Mouse (Mus musculus) embryonic facial prominence, embryonic 12.5 days (tissue): ENCODE measurements around the gene Olfr1509. TPM values are rescaled to one million over a fixed set of nuclear protein-coding genes. Genes with fewer than 3 reads are reported as not detected.
"Not testable (repeated sequence)": the region's sequence is repeated elsewhere in the genome, so short reads cannot be mapped to it uniquely, and the experiment has no call there.

Experiments
- ATAC-seq: fragments of 200-750 bp; cut with Nextera tagmentation; 2 replicates; pipeline ENCODE4 v1.8.0; 2017; ENCODE audit not compliant: insufficient number of reproducible peaks, insufficient read depth, low FRiP score, low TSS enrichment
- H3K27ac ChIP-seq: fragments of 300-500 bp; sonication (generic); 2 replicates; pipeline ENCODE4 v1.5.1; 2016; ENCODE audit warnings: mild to moderate bottlenecking
- H3K27me3 ChIP-seq: fragments of 300-500 bp; sonication (generic); 2 replicates; pipeline ENCODE4 v1.6.1; 2016; ENCODE audit warnings: mild to moderate bottlenecking, moderate library complexity
- H3K36me3 ChIP-seq: fragments of 300-500 bp; sonication (generic); 2 replicates; pipeline ENCODE4 v1.6.1; 2016; ENCODE audit warnings: mild to moderate bottlenecking
- H3K4me1 ChIP-seq: fragments of 300-500 bp; sonication (generic); 2 replicates; pipeline ENCODE4 v1.6.1; 2016
- H3K4me2 ChIP-seq: fragments of 300-500 bp; sonication (generic); replicated peaks from 2 replicates; pipeline ENCODE4 v1.6.1; 2016; ENCODE audit warnings: mild to moderate bottlenecking, moderate library complexity
- H3K4me3 ChIP-seq: fragments of 300-500 bp; sonication (generic); 2 replicates; pipeline ENCODE4 v1.5.1; 2016; ENCODE audit warnings: mild to moderate bottlenecking
- H3K9ac ChIP-seq: fragments of 300-500 bp; sonication (generic); 2 replicates; pipeline ENCODE4 v1.6.1; 2016; ENCODE audit warnings: mild to moderate bottlenecking, moderate library complexity
- H3K9me3 ChIP-seq: fragments of 300-500 bp; sonication (generic); 2 replicates; pipeline ENCODE4 v1.6.1; 2016; ENCODE audit warnings: mild to moderate bottlenecking, moderate library complexity
- WGBS: fragments of 180-500 bp; shearing (Covaris S2); methylation state at CpG from one replicate; pipeline ENCODE4 v1.1.7; 2016; 5-methylcytosine and 5-hydroxymethylcytosine counted together
- polyA plus RNA-seq: library from polyadenylated mRNA; unstranded; fragments of >200 nt; fragmentation: Nextera tagmentation; extraction: Ambion mirVana; gene quantifications from 2 replicates; pipeline ENCODE4 v1.2.1, GENCODE M21; 2016

The Olfr1509 gene
- polyA plus RNA-seq = not detected in 2 replicates

DNA sequence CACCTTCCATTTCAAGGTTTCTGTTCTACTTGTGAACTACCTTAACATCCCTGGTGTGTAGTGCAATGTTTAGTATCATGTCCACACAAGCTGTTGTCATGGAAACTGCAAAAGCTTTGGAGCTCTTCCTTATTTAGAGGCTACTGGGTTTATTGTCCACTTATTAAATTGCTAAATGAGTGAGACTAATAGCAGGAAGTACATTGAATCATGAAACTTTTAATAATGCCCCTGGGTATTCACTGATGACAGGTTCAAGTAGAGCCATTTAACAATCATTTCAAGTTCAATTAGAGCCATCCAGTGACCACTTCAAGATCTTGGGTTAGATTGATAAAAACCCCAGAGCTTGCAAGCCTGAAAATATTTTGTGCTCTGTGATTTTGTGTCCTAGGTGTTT, at the start of gene Olfr1509:
Olfr1509 (plus strand) TSS at position 301 of the 400 bp plus-strand sequence.
- Histone ChIP-seq H3K4me1 (no peaks in the 10 kb centered on the region), H3K9ac (no peak within 1 kb of the TSS), H3K4me2 (no peak within 1 kb of the TSS), H3K4me3 (no peak within 1 kb of the TSS), H3K9me3 (no peaks in the 10 kb centered on the region), H3K27me3 (no peaks in the 10 kb centered on the region), H3K36me3 (no peaks in the 10 kb centered on the region), H3K27ac (no peak within 1 kb of the TSS)
- no peak for ATAC-seq

DNA sequence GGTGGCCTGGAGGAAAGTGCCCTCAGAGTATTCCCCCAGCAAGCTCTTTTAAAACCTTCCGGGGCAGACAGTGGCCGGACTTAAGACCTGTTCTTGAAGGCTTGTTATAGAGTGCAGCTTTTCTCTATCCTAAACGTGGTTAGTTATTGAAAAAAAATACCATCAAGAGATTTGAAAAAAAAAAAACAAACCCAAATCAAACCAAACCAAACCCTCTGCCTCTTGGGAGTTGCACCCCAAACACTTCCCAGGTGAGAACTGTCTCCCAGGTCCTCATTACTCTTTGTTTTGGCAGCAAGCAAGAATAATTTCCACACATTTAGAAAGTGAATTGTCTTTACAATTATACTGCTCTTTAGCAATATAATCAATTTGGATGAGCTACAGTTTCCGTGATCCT, 45.5 kb upstream of the Olfr1509 start, which contains the start of gene Olfr1511:
Olfr1511 (minus strand) TSS at position 101 of the 400 bp plus-strand sequence.
- no peak within 1 kb of the TSS for H3K4me3 ChIP-seq
- 77% methylated on average over 4 of the region's 4 CpGs for WGBS
- no peaks in the 10 kb centered on the region for H3K4me1 ChIP-seq
- no peaks in the 10 kb centered on the region for H3K9me3 ChIP-seq
- ATAC-seq = no peak
- H3K36me3 ChIP-seq = no peaks in the 10 kb centered on the region
- H3K4me2 ChIP-seq = no peak within 1 kb of the TSS
- H3K27me3 ChIP-seq = no peaks in the 10 kb centered on the region
- no peak within 1 kb of the TSS for H3K9ac ChIP-seq
- H3K27ac ChIP-seq = no peak within 1 kb of the TSS

DNA sequence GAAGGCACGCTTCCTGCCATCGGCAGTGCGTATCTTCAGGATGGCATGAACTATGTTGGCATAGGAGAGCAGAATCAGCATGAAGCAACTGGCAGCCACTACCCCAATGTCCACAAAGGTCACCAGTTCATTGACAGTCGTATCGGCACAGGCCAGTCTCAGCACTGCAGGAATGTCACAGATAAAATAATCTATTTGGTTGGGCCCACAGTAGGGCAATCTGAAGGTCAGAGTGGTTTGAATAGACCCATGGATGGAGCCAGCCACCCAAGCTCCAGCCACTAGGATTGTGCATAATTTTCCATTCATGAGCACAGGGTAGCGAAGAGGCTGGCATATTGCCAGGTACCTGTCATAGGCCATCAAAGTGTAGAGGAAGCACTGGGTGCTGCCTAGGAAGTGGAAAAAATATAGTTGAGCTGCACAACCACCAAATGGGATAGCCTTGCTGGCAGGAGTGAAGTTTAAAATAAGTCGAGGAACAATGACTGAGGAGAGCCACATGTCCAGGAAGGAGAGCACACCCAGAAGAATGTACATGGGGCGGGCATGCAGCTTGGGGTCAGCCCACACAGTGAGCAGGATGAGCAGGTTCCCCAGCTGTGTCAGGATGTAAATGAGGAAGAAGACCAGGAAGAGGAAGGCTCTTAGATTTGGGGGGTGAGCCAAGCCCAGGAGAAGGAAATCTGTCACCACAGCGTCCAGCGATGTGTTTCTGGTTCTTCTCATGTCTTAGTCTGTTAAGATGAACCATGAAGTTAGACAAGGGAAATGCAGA, 32.5 kb upstream of the Olfr1509 start:
- H3K4me3 ChIP-seq, H3K9ac ChIP-seq, H3K4me2 ChIP-seq, H3K36me3 ChIP-seq, ATAC-seq, H3K27me3 ChIP-seq, H3K27ac ChIP-seq, H3K9me3 ChIP-seq, H3K4me1 ChIP-seq: not testable (repeated sequence)
- 79% methylated on average over 7 of the region's 10 CpGs for WGBS

DNA sequence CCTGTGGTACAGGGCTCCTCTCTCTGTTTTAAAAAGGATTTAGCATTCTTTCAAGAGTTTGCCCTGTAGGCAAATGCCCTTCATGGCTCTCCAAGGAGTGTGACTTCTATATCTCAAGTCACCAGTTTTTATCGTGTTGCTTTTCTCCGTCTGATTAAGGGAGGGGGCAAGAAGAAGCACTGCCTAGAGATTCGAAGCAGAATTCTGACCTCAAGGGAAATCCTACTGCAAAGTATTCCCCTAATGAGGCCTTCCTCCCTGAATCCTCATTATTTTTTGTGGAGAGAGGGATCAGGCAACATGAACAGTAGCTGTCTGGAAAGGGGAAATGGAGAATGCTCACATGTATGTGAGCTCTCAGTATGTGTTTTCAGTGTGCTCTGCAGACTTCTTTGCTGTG, 28.5 kb upstream of the Olfr1509 start, which contains the start of gene Olfr1510:
Olfr1510 (minus strand) TSS at position 101 of the 400 bp plus-strand sequence.
- H3K27me3 ChIP-seq = no peaks in the 10 kb centered on the region
- no peak within 1 kb of the TSS for H3K9ac ChIP-seq
- no peak within 1 kb of the TSS for H3K4me2 ChIP-seq
- no peak within 1 kb of the TSS for H3K4me3 ChIP-seq
- no peaks in the 10 kb centered on the region for H3K4me1 ChIP-seq
- ATAC-seq = no peak
- H3K36me3 ChIP-seq = no peaks in the 10 kb centered on the region
- H3K27ac ChIP-seq = no peak within 1 kb of the TSS
- no peaks in the 10 kb centered on the region for H3K9me3 ChIP-seq
- 91% methylated on average over 3 of the region's 3 CpGs for WGBS

DNA sequence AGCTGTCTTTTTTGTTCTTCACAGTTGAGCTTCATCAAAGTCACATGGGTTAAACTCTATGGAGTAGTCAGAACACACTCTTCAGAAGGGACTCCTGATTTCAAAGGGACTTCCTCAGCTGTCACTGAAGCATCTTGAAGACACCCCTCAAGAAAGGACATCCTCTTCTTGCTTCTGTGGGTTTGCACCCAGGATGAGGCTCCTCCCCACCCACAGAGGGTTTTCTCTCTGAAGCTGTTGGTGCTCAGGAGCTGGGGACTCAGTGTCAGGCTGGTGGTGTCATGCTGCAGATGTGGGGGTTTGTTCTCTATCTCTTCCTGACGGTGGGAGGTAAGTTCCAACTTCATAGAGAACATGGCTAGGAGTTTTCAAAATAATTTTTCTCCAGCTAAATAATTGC, 15.1 kb upstream of the Olfr1509 start:
- no peak overlapping the region for H3K27ac ChIP-seq
- H3K9ac ChIP-seq = no peak overlapping the region
- no peak overlapping the region for H3K4me2 ChIP-seq
- H3K27me3 ChIP-seq = no peaks in the 10 kb centered on the region
- H3K4me3 ChIP-seq = no peak overlapping the region
- H3K36me3 ChIP-seq = no peaks in the 10 kb centered on the region
- WGBS = 88% methylated on average over 1 of the region's 1 CpGs
- no peak for ATAC-seq
- H3K9me3 ChIP-seq = no peaks in the 10 kb centered on the region
- no peaks in the 10 kb centered on the region for H3K4me1 ChIP-seq

DNA sequence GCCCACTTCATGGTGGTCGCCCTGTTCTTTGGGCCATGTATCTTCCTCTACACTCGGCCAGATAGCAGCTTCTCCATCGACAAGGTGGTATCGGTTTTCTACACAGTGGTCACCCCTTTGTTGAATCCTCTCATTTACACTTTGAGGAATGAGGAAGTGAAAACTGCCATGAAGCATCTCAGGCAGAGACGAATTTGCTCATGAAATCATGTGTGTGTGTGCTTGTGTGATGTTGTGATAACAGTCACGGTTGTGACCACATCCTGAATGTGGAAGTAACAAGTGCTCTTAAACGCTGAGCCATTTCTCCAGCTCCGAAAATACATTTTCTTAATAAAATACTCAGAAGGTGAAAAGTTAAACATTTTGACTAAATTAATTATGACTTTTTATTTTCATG, 8.3 kb downstream of the Olfr1509 start:
- no peaks in the 10 kb centered on the region for H3K4me1 ChIP-seq
- no peak overlapping the region for H3K9ac ChIP-seq
- no peak overlapping the region for H3K4me2 ChIP-seq
- H3K4me3 ChIP-seq = no peak overlapping the region
- no peak for ATAC-seq
- H3K27me3 ChIP-seq = no peaks in the 10 kb centered on the region
- no peaks in the 10 kb centered on the region for H3K9me3 ChIP-seq
- no peak overlapping the region for H3K27ac ChIP-seq
- 86% methylated on average over 8 of the region's 8 CpGs for WGBS
- no peaks in the 10 kb centered on the region for H3K36me3 ChIP-seq

DNA sequence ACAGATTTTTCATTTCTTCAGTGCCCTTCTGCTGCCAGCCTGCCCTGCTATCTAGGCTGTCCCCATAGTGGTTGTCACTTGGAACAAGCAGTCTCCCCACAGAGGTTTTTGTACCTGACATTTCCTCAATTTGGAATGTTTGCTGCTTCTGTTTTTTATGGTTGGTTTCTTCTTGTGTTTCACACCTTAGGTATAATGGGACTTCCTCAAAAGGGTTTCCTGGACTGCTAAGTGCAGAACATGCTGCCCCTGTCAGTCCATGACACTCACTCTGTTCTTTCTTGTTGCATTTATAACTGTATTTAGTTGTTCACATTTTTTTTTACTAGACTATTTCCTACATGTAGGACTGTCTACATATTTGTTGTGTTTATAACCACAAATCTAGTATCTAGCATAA, 19.1 kb downstream of the Olfr1509 start:
- Histone ChIP-seq H3K4me1 (no peaks in the 10 kb centered on the region), H3K27me3 (no peaks in the 10 kb centered on the region), H3K9me3 (no peaks in the 10 kb centered on the region), H3K36me3 (no peaks in the 10 kb centered on the region), H3K4me3 (no peak overlapping the region), H3K9ac (no peak overlapping the region), H3K4me2 (no peak overlapping the region), H3K27ac (no peak overlapping the region)
- ATAC-seq = no peak

DNA sequence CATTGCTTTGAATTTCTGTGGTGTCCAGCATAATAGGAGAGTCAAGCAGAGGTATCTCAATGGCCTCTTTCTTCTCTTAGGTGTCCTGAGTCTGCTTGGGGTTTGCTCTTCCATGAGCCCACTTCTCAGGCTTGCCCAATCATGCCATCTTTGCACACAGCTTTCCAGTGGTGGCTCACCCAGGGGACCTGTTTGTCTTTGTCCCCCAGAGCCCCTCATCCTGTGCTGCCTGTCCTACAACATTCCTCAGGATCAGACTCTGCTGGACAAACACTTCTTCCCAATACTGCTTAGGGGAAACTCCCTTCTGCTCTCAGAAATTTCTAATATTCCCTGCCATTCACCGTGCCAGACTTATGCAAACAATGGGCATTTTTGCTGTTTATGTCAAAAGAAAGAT, 22.9 kb downstream of the Olfr1509 start:
- Histone ChIP-seq H3K9ac (no peak overlapping the region), H3K36me3 (no peaks in the 10 kb centered on the region), H3K27ac (no peak overlapping the region), H3K27me3 (no peaks in the 10 kb centered on the region), H3K4me1 (no peaks in the 10 kb centered on the region), H3K4me2 (no peak overlapping the region), H3K9me3 (no peaks in the 10 kb centered on the region), H3K4me3 (no peak overlapping the region)
- no peak for ATAC-seq
- 74% methylated on average over 1 of the region's 1 CpGs for WGBS

DNA sequence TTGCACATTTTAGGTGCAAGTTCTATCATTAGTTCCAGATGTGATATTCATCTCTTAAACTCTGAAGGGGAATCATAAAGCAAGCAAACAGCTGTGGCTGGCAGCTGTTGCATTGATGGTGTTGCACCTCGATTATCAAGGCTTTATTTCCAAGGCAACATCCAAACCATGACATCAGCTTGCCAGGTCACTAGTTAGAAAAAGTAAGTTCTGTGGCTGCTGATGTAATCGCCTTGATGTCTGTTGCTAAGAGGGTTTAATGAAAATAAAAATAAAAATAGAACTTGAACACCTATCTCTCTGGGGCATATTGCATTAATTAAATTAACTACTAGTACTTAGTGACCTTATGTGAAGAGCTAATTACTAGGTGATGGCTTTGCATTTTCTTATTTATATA, 24.6 kb downstream of the Olfr1509 start, which contains the start of gene Olfr1508:
Olfr1508 (minus strand) TSS at position 101 of the 400 bp plus-strand sequence.
- H3K9ac ChIP-seq = no peak within 1 kb of the TSS
- no peak within 1 kb of the TSS for H3K4me2 ChIP-seq
- H3K4me1 ChIP-seq = no peaks in the 10 kb centered on the region
- ATAC-seq = no peak
- H3K36me3 ChIP-seq = no peaks in the 10 kb centered on the region
- 74% methylated on average over 2 of the region's 2 CpGs for WGBS
- no peak within 1 kb of the TSS for H3K27ac ChIP-seq
- H3K27me3 ChIP-seq = no peaks in the 10 kb centered on the region
- no peak within 1 kb of the TSS for H3K4me3 ChIP-seq
- no peaks in the 10 kb centered on the region for H3K9me3 ChIP-seq

DNA sequence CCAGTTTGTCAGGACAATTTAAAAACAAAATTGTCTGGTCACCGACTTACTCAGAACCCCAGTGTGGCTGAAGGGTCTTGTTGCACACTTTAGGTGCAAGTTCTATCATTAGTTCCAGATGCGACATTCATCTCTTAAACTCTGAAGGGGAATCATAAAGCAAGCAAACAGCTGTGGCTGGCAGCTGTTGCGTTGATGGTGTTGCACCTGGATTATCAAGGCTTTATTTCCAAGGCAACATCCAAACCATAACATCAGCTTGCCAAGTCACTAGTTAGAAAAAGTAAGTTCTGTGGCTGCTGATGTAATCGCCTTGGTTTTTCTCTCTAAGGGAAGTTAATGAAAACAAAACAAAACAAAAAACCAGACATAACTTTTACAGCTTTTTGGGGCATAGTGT, 52.7 kb downstream of the Olfr1509 start, which contains the start of gene Olfr1507:
Olfr1507 (minus strand) TSS at position 234 of the 400 bp plus-strand sequence.
- H3K9me3 ChIP-seq = no peaks in the 10 kb centered on the region
- no peak for ATAC-seq
- no peak within 1 kb of the TSS for H3K9ac ChIP-seq
- H3K4me3 ChIP-seq = no peak within 1 kb of the TSS
- 76% methylated on average over 4 of the region's 4 CpGs for WGBS
- no peak within 1 kb of the TSS for H3K27ac ChIP-seq
- H3K36me3 ChIP-seq = no peaks in the 10 kb centered on the region
- H3K4me2 ChIP-seq = no peak within 1 kb of the TSS
- H3K27me3 ChIP-seq = no peaks in the 10 kb centered on the region
- H3K4me1 ChIP-seq = no peaks in the 10 kb centered on the region
